Mouse (Mus musculus): ENCODE results near the gene Blcap. TPM values are rescaled to one million over a fixed set of nuclear protein-coding genes. Genes with fewer than 3 reads are reported as not detected.
"Not testable (repeated sequence)": the region's sequence is repeated elsewhere in the genome, so short reads cannot be mapped to it uniquely, and the experiment has no call there.

Gene Blcap
- 249 and 272 TPM in 2 replicates for polyA plus RNA-seq (2015; fragmentation: Nextera tagmentation; extraction: Ambion mirVana)

DNA sequence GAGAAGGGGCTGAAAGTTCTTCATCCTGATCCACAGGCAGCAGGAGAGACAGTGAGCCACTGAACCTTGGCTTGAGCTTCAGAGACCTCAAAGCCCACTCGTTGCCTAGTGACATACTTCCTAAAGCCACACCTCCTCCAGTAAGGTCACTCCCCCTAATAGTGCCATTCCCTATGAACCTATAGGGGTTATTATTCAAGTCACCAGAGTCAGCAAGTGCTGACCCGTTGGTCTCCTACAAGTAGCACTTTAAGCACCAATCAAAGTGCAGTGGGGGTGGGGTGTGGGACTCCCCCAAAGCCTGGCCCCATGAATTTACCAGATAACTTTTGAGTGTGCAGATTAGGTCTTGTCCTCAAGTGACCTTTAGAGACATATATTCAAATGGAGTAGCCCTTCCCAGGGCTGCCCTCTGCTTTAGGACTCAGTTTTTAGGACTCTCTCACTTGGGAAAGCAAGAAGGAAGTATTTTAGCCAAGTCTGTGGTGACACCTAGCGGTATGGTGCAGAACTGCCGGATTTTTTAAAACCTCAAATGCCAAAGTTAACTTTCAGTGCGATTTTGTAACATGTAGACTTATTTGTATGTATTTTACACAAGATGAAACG, at the start of gene Blcap:
Gene Blcap (minus strand): TSS at position 51 of the 609 bp plus-strand sequence.
- Histone ChIP-seq H3K4me1 (replicated peaks) (peaks cover 15% of the 10 kb centered on the region), H3K9me3 (no peaks in the 10 kb centered on the region), H3K9ac (no peak within 1 kb of the TSS), H3K27ac (replicated peaks) (no peak within 1 kb of the TSS), H3K27me3 (no peaks in the 10 kb centered on the region), H3K36me3 (no peaks in the 10 kb centered on the region), H3K4me3 (no peak within 1 kb of the TSS), H3K4me2 (no peak within 1 kb of the TSS)
- WGBS = 6% methylated on average over 6 of the region's 6 CpGs
- ATAC-seq (ENCODE audit: low FRiP score, low read depth) = no peak

DNA sequence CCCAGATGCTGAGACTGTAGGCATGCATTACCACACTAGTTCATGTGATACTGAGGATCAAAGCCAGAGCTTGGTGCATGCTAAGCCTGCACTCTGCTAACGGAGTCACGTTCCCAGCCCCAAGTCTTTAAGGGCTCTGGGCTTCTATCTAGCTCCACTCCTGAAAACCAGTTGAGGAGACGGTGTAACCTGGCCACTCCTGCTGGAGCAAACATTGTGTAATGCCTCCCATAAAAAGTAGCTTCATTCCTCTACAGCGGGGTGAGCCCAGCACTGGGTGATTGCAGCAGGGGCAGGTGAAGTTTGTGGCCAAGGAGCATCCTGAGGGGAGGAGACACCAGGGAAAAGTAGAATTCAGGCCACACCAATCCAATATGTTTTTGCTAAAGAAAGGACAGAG, 47.3 kb upstream of the Blcap start:
- Histone ChIP-seq H3K9me3 (no peaks in the 10 kb centered on the region), H3K4me2 (no peak overlapping the region), H3K9ac (no peak overlapping the region), H3K4me1 (replicated peaks) (peaks cover 10% of the 10 kb centered on the region), H3K27me3 (no peaks in the 10 kb centered on the region), H3K27ac (replicated peaks) (no peak overlapping the region), H3K36me3 (no peaks in the 10 kb centered on the region), H3K4me3 (no peak overlapping the region)
- 94% methylated on average over 4 of the region's 4 CpGs for WGBS
- ATAC-seq (ENCODE audit: low FRiP score, low read depth) = no peak

DNA sequence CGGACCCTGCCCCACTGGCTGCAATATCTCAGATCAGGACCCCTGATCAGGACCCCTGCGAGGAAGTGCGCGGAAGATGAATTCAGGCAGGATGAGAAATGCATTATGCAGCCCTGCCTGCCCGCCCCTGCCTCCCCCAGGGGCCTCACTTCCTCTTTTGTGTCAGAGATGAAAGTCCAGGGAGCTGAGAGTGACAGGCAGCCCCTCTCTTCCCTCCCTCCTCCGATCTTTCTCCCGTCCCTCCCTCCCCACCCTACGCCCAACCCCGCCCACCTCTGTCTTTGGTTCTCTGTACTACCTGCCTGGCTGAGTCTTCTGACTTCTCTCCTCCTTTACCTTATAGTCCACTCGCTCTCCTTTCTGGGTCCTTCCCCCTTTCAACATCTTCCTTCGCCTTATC, 42.9 kb upstream of the Blcap start:
- H3K4me3 ChIP-seq = no peak overlapping the region
- H3K4me2 ChIP-seq = no peak overlapping the region
- 15% methylated on average over 11 of the region's 11 CpGs for WGBS
- no peaks in the 10 kb centered on the region for H3K9me3 ChIP-seq
- no peak overlapping the region for H3K9ac ChIP-seq
- H3K36me3 ChIP-seq = no peaks in the 10 kb centered on the region
- peaks cover 11% of the 10 kb centered on the region for H3K4me1 ChIP-seq (replicated peaks)
- peak; percentile 4; the same call in 1 of the 2 replicates for ATAC-seq (ENCODE audit: low FRiP score, low read depth)
- H3K27me3 ChIP-seq = no peaks in the 10 kb centered on the region
- H3K27ac ChIP-seq (replicated peaks) = no peak overlapping the region

DNA sequence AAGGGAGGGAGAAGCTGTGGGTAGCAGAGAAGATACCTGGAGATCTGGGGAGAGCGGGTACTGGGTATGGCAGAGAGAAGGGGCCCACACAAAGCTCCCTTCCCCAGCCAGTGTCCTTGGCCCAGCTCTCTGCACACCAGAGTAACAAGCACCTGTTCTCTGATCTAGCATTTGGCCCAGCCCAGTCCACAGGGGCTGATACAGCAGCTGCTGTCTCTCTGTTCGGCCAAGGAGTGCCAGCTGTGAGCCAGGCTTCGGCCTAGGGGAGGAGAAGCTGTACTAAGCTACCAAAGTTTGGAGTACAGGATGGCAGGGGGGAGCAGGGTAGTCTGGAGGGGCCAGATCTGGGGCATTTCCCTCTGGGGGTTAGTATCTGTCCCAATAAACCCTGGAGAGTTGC, 40.7 kb upstream of the Blcap start:
- no peak overlapping the region for H3K27ac ChIP-seq (replicated peaks)
- no peak overlapping the region for H3K9ac ChIP-seq
- H3K4me2 ChIP-seq = no peak overlapping the region
- H3K4me1 ChIP-seq (replicated peaks) = peaks cover 24% of the 10 kb centered on the region
- H3K36me3 ChIP-seq = no peaks in the 10 kb centered on the region
- 71% methylated on average over 3 of the region's 3 CpGs for WGBS
- H3K27me3 ChIP-seq = no peaks in the 10 kb centered on the region
- H3K9me3 ChIP-seq = no peaks in the 10 kb centered on the region
- H3K4me3 ChIP-seq = no peak overlapping the region
- no peak for ATAC-seq (ENCODE audit: low FRiP score, low read depth)

DNA sequence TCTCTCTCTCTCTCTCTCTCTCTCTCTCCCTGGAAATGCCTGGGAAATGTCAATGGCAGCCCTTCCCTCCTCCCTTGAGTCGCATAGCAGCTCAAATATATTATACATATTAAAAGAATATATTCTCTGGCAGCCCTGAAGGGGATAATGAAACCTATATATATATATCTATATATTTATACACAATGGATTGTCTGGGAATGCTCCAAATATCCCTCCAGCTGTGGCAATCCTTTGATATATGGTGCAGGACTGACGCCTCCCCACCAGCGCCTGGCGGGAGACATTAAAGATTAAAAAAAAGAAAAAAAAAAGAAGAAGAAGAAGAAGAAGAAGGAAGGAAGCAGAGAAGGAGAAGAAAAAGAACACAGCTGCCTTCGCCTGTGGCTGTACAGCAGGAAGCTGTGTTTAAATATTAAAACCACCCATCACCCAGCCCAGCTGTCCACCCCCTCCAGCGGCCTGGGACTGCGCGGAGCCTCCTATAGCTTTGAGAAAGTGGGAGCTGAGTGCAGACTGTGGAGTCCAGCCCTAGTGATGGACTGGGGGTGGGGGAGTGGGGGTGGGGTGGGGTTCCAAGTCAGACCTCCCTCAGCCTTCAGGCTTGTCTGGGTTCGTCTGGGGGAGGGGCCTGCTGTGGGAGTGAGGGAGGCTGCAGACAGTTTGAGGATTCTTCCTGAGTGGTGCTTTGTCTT, 36.6 kb upstream of the Blcap start:
- Histone ChIP-seq H3K9me3 (no peaks in the 10 kb centered on the region), H3K27me3 (peaks cover 3% of the 10 kb centered on the region; the same call in 1 of the 2 replicates), H3K4me1 (replicated peaks) (peaks cover 18% of the 10 kb centered on the region), H3K4me3 (no peak overlapping the region), H3K4me2 (no peak overlapping the region), H3K27ac (replicated peaks) (peak overlapping the region; percentile 44), H3K9ac (no peak overlapping the region), H3K36me3 (no peaks in the 10 kb centered on the region)
- 31% methylated on average over 9 of the region's 9 CpGs for WGBS
- peak; percentile 8; the same call in 1 of the 2 replicates for ATAC-seq (ENCODE audit: low FRiP score, low read depth)

DNA sequence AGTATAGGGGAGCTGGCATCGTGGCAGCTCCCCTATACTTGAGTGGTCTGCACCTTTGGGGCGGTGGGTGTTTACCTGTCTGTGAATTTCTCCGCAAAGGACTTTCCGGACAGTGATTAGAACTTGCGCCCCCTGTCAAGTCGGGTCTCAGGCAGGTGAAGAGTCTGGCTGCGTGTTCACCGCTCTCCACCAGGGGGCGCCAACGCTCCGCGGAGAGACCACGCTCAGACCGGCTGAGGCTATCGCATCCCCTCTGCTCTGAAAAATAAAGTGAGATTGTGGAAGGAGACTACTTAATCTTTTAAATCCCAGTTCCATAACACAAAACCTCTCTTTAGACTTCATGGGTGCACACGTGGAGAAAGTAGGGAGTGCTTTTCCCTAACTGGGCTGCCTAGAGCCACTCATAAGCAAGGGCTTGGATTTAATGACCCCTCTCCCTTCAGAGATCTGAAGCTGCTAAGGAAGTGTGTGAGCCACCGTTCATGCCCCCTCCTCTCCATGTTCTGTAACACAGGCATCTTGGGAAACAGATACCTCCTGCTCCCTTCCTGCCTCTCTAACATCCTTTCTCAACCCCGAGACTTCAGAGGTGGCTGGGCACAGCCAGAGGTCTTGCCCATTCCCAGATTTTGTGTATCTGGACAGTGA, 34.1 kb upstream of the Blcap start:
- WGBS = 6% methylated on average over 18 of the region's 18 CpGs
- Histone ChIP-seq H3K4me1 (replicated peaks) (peaks cover 18% of the 10 kb centered on the region), H3K4me3 (no peak overlapping the region), H3K27ac (replicated peaks) (no peak overlapping the region), H3K9ac (no peak overlapping the region), H3K27me3 (peaks cover 3% of the 10 kb centered on the region; the same call in 1 of the 2 replicates), H3K36me3 (no peaks in the 10 kb centered on the region), H3K4me2 (no peak overlapping the region), H3K9me3 (no peaks in the 10 kb centered on the region)
- peak; percentile 72; the same call in 1 of the 2 replicates for ATAC-seq (ENCODE audit: low FRiP score, low read depth)

DNA sequence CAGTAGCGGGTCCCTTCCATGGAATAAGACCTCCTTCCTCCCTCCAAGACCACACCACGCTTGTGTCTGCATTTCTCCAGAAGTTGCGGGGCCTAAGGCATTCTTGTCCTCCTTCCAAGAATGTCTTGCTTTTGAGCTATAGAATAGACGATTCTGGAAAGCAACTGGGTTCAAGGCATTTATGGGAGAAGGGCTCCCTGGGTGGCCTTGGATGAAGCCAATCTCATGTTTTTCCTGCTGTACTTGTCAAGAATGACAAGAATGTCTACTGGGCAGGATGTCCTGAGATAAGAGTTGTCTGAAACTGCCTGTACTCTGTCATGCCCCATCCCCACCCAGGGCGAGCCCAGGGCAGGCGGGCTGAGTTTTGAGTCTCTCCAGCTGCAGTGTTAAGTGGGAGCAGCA, 30.4 kb upstream of the Blcap start:
- H3K9ac ChIP-seq = no peak overlapping the region
- WGBS = 87% methylated on average over 6 of the region's 6 CpGs

DNA sequence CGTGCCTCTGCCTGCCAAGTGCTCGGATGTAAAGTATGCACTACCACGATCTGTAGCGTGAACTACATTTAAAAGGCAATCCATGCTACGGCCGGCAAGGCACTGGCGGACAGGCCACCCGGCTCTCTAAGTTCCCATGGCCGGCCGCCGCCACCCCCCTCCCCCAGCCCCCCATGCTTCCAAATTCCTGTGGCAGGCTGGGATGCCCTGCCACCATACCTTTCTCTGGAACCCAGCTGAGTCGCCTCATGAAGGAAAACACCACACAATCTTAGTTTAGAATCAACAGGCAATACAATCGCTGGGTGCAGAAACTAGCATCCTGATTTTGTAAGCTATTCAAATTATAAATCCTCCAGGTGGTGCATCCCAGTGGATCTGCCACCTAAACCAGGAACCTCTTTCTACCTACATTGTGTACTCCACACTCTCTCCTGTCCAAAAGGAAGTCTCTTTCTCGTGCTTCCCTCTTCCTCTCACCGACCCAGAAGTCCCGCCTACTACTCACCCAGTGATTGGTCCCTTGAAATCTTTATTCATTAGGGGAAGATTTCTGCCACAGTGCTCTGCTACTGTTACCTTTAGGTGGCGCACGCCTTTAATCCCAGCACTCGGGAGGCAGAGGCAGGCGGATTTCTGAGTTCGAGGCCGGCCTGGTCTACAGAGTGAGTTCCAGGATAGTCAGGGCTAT, 25.9 kb upstream of the Blcap start:
- H3K36me3 ChIP-seq = no peaks in the 10 kb centered on the region
- WGBS = 65% methylated on average over 22 of the region's 22 CpGs
- H3K27ac ChIP-seq (replicated peaks) = no peak overlapping the region
- no peak overlapping the region for H3K4me2 ChIP-seq
- H3K4me3 ChIP-seq = no peak overlapping the region
- ATAC-seq (ENCODE audit: low FRiP score, low read depth) = no peak
- H3K4me1 ChIP-seq (replicated peaks) = no peaks in the 10 kb centered on the region
- H3K9ac ChIP-seq = no peak overlapping the region
- H3K27me3 ChIP-seq = no peaks in the 10 kb centered on the region
- no peaks in the 10 kb centered on the region for H3K9me3 ChIP-seq

More for the DNA sequence above, 30.4 kb upstream of the Blcap start:
- Histone ChIP-seq H3K9me3 (no peaks in the 10 kb centered on the region), H3K4me2 (no peak overlapping the region), H3K36me3 (no peaks in the 10 kb centered on the region), H3K4me3 (no peak overlapping the region), H3K27me3 (peaks cover 3% of the 10 kb centered on the region; the same call in 1 of the 2 replicates), H3K27ac (replicated peaks) (no peak overlapping the region), H3K4me1 (replicated peaks) (0 out of 2 replicates have a peak, but pooled peaks cover 5% of the 10 kb centered on the region)
- ATAC-seq (ENCODE audit: low FRiP score, low read depth) = no peak

DNA sequence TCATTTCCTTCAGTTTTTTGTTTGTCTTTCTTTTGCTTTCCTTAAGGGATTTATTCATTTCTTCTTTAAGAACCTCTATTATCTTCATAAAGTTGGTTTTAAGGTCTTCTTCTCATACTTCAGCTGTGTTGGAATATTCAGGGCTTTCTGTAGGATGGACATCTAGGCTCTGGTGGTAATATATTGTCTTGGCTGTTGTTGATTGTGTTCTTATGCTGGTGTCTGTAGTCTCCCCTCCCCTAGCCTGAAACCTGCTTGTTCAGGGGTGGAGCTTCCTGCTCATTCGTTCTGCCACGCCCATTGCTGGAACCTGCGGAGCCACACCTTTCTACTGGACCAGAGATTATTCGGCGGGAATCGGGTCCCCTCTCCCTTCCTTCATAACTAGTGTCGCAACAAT, 14.3 kb upstream of the Blcap start:
- not testable (repeated sequence) for H3K36me3 ChIP-seq; H3K4me3 ChIP-seq; H3K27me3 ChIP-seq; H3K9ac ChIP-seq; ATAC-seq (ENCODE audit: low FRiP score, low read depth); H3K9me3 ChIP-seq; H3K4me2 ChIP-seq; H3K4me1 ChIP-seq (replicated peaks); H3K27ac ChIP-seq (replicated peaks)
- WGBS = 29% methylated on average over 7 of the region's 7 CpGs

DNA sequence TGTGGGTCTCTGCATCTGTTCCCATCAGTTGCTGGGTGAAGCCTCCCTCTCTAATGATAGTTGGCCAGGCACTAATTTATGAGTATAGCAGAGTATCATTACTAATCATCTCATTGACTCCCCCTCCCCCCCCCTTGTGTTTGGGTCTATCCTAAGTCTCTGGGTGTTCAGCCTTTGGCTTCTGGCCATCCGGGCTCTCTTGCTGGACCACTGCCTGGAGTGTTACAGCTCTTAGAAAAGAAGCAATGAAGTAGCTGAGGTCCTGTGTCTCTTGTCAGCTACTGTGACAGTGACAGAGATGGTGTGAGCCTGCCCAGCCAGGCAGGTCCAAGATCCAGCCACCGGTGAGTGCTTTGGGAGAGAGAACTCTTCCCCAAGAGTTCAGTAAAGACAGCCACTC, 1.7 kb upstream of the Blcap start:
- 65% methylated on average over 2 of the region's 2 CpGs for WGBS

DNA sequence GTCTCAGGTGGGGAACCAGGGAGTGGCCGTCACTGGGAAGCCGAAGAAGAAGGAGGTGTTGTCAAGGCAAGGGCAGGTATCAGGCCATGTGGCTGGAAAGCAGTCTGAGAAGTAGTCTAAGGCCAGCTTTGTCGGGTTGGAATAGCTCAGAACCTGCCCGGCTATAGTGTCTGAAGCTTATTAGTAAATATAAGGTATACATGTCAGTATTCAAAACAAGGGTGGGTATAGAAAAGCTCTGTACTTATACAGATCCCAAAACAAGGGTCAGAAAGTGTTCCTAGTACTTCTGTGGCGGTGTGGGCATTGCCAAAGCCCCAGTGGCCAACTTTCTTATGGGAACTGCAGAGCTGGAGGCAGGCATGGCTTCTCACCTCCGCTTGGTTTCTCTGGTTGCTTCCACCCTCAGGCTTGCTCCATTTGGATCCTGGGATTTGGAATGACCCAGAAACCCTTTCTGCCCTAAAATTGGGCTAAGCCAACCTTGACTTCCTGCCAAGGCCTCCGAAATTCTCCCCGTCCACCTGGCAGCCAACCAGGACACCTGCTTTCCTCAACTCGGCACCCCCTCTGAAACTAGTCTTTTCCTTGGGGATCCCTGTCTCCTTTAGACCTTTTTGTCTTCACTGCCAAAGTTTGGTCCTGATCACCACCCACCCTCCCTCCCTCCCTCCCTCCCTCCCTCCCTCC, 1.1 kb downstream of the Blcap start:
- Histone ChIP-seq H3K4me3 (no peak overlapping the region), H3K36me3 (no peaks in the 10 kb centered on the region), H3K27me3 (no peaks in the 10 kb centered on the region), H3K4me1 (replicated peaks) (peaks cover 20% of the 10 kb centered on the region), H3K9ac (no peak overlapping the region), H3K9me3 (no peaks in the 10 kb centered on the region), H3K27ac (replicated peaks) (no peak overlapping the region), H3K4me2 (no peak overlapping the region)
- WGBS = 66% methylated on average over 9 of the region's 9 CpGs
- no peak for ATAC-seq (ENCODE audit: low FRiP score, low read depth)

More for the DNA sequence above, 1.7 kb upstream of the Blcap start:
- Histone ChIP-seq H3K27me3 (no peaks in the 10 kb centered on the region), H3K27ac (replicated peaks) (no peak overlapping the region), H3K4me2 (no peak overlapping the region), H3K4me1 (replicated peaks) (peaks cover 5% of the 10 kb centered on the region), H3K4me3 (no peak overlapping the region), H3K9ac (no peak overlapping the region), H3K36me3 (no peaks in the 10 kb centered on the region), H3K9me3 (no peaks in the 10 kb centered on the region)
- no peak for ATAC-seq (ENCODE audit: low FRiP score, low read depth)
